Mouse (Mus musculus): ENCODE measurements around the gene Abr. TPM values are rescaled to one million over a fixed set of nuclear protein-coding genes. Genes with fewer than 3 reads are reported as not detected.

The Abr gene
- total and polyA plus RNA-seq, 2 experiments from 2014 or later, result 87.5 to 211 TPM

- Histone ChIP-seq H3K9ac (replicated peaks; ENCODE audit: low read length) (no peak overlapping the region), H3K27ac (no peak overlapping the region; the same call in 1 of the 2 replicates), H3K4me2 (ENCODE audit: low read depth, low read length) (no peak overlapping the region), H3K27me3 (ENCODE audit: insufficient read depth, low read length) (no peaks in the 10 kb centered on the region), H3K9me3 (ENCODE audit: low read length) (no peaks in the 10 kb centered on the region), H3K36me3 (ENCODE audit: insufficient read depth, low read length) (no peaks in the 10 kb centered on the region), H3K4me1 (ENCODE audit: insufficient read depth, low read length) (peaks cover 19% of the 10 kb centered on the region), H3K4me3 (ENCODE audit: low read length) (no peak overlapping the region)
- TF ChIP-seq CTCF (IDR thresholded peaks at IDR 0.05; ENCODE audit: low read depth), result no peak
- DNase-seq (ENCODE audit: low spot score) (no peak), ATAC-seq (no peak)
- 37% methylated on average over 4 of the region's 4 CpGs for WGBS
These were observed 59.9 kb downstream of the Abr start for GRCm38 (mm10) chr11:76562165-76562564.

- no peaks in the 10 kb centered on the region for H3K27me3 ChIP-seq (ENCODE audit: insufficient read depth, low read length)
- ATAC-seq (no peak), DNase-seq (ENCODE audit: low spot score) (peak; percentile 9)
- no peaks in the 10 kb centered on the region for H3K36me3 ChIP-seq (ENCODE audit: insufficient read depth, low read length)
- TF ChIP-seq CTCF (IDR thresholded peaks at IDR 0.05; ENCODE audit: low read depth), result no peak
- no peaks in the 10 kb centered on the region for H3K9me3 ChIP-seq (ENCODE audit: low read length)
- no peak overlapping the region for H3K4me3 ChIP-seq (ENCODE audit: low read length)
- no peak overlapping the region for H3K27ac ChIP-seq
- 47% methylated on average over 4 of the region's 4 CpGs for WGBS
- no peak overlapping the region for H3K4me2 ChIP-seq (ENCODE audit: low read depth, low read length)
- H3K9ac ChIP-seq (replicated peaks; ENCODE audit: low read length), result no peak overlapping the region
- H3K4me1 ChIP-seq (ENCODE audit: insufficient read depth, low read length), result peaks cover 10% of the 10 kb centered on the region
These were observed 64.3 kb downstream of the Abr start for GRCm38 (mm10) chr11:76557837-76558236.

- no peak for ATAC-seq
- no peak for DNase-seq (ENCODE audit: low spot score)
- H3K4me3 ChIP-seq (ENCODE audit: low read length), result no peak overlapping the region
- H3K27ac ChIP-seq, result no peak overlapping the region
- H3K9me3 ChIP-seq (ENCODE audit: low read length), result no peaks in the 10 kb centered on the region
- no peak overlapping the region for H3K4me2 ChIP-seq (ENCODE audit: low read depth, low read length)
- H3K27me3 ChIP-seq (ENCODE audit: insufficient read depth, low read length), result no peaks in the 10 kb centered on the region
- H3K36me3 ChIP-seq (ENCODE audit: insufficient read depth, low read length), result no peaks in the 10 kb centered on the region
- 74% methylated on average over 4 of the region's 4 CpGs for WGBS
- TF ChIP-seq CTCF (IDR thresholded peaks at IDR 0.05; ENCODE audit: low read depth), result no peak
- no peaks in the 10 kb centered on the region for H3K4me1 ChIP-seq (ENCODE audit: insufficient read depth, low read length)
- no peak overlapping the region for H3K9ac ChIP-seq (replicated peaks; ENCODE audit: low read length)
These were observed 73.9 kb downstream of the Abr start for GRCm38 (mm10) chr11:76548153-76548721.

- TF ChIP-seq CTCF (IDR thresholded peaks at IDR 0.05; ENCODE audit: low read depth), result no peak
- Histone ChIP-seq H3K4me1 (ENCODE audit: insufficient read depth, low read length) (no peaks in the 10 kb centered on the region), H3K4me3 (ENCODE audit: low read length) (no peak overlapping the region), H3K9ac (replicated peaks; ENCODE audit: low read length) (no peak overlapping the region), H3K36me3 (ENCODE audit: insufficient read depth, low read length) (no peaks in the 10 kb centered on the region), H3K4me2 (ENCODE audit: low read depth, low read length) (no peak overlapping the region), H3K9me3 (ENCODE audit: low read length) (no peaks in the 10 kb centered on the region), H3K27me3 (ENCODE audit: insufficient read depth, low read length) (no peaks in the 10 kb centered on the region), H3K27ac (no peak overlapping the region; the same call in 1 of the 2 replicates)
- WGBS, result 59% methylated on average over 5 of the region's 5 CpGs
- DNase-seq (ENCODE audit: low spot score) (no peak), ATAC-seq (no peak)
These were observed 74.7 kb downstream of the Abr start for GRCm38 (mm10) chr11:76547420-76547819.

GRCm38 (mm10) chr11:76546431-76546830 lies 75.7 kb downstream of the Abr start:
- no peak for TF ChIP-seq CTCF (IDR thresholded peaks at IDR 0.05; ENCODE audit: low read depth)
- no peaks in the 10 kb centered on the region for H3K9me3 ChIP-seq (ENCODE audit: low read length)
- 62% methylated on average over 4 of the region's 4 CpGs for WGBS
- no peaks in the 10 kb centered on the region for H3K4me1 ChIP-seq (ENCODE audit: insufficient read depth, low read length)
- H3K4me2 ChIP-seq (ENCODE audit: low read depth, low read length), result no peak overlapping the region
- no peaks in the 10 kb centered on the region for H3K27me3 ChIP-seq (ENCODE audit: insufficient read depth, low read length)
- no peak overlapping the region for H3K27ac ChIP-seq
- DNase-seq (ENCODE audit: low spot score) (no peak), ATAC-seq (no peak)
- no peak overlapping the region for H3K9ac ChIP-seq (replicated peaks; ENCODE audit: low read length)
- H3K36me3 ChIP-seq (ENCODE audit: insufficient read depth, low read length), result no peaks in the 10 kb centered on the region
- H3K4me3 ChIP-seq (ENCODE audit: low read length), result no peak overlapping the region

GRCm38 (mm10) chr11:76543300-76543699 lies 78.8 kb downstream of the Abr start:
- H3K9ac ChIP-seq (replicated peaks; ENCODE audit: low read length), result no peak overlapping the region
- H3K27ac ChIP-seq, result no peak overlapping the region
- no peak overlapping the region for H3K4me2 ChIP-seq (ENCODE audit: low read depth, low read length)
- H3K36me3 ChIP-seq (ENCODE audit: insufficient read depth, low read length), result no peaks in the 10 kb centered on the region
- WGBS, result 83% methylated on average over 5 of the region's 5 CpGs
- no peak for DNase-seq (ENCODE audit: low spot score)
- H3K4me1 ChIP-seq (ENCODE audit: insufficient read depth, low read length), result no peaks in the 10 kb centered on the region
- TF ChIP-seq CTCF (IDR thresholded peaks at IDR 0.05; ENCODE audit: low read depth), result no peak
- no peaks in the 10 kb centered on the region for H3K9me3 ChIP-seq (ENCODE audit: low read length)
- no peak for ATAC-seq
- no peaks in the 10 kb centered on the region for H3K27me3 ChIP-seq (ENCODE audit: insufficient read depth, low read length)
- no peak overlapping the region for H3K4me3 ChIP-seq (ENCODE audit: low read length)

- H3K4me2 ChIP-seq (ENCODE audit: low read depth, low read length), result no peak overlapping the region
- H3K27ac ChIP-seq, result no peak overlapping the region
- 45% methylated on average over 1 of the region's 1 CpGs for WGBS
- H3K36me3 ChIP-seq (ENCODE audit: insufficient read depth, low read length), result no peaks in the 10 kb centered on the region
- peak; percentile 72 for DNase-seq (ENCODE audit: low spot score)
- peak; percentile 80 for ATAC-seq
- no peaks in the 10 kb centered on the region for H3K27me3 ChIP-seq (ENCODE audit: insufficient read depth, low read length)
- H3K9ac ChIP-seq (replicated peaks; ENCODE audit: low read length), result no peak overlapping the region
- peak; percentile 81 for TF ChIP-seq CTCF (IDR thresholded peaks at IDR 0.05; ENCODE audit: low read depth)
- no peak overlapping the region for H3K4me3 ChIP-seq (ENCODE audit: low read length)
- no peaks in the 10 kb centered on the region for H3K9me3 ChIP-seq (ENCODE audit: low read length)
- no peaks in the 10 kb centered on the region for H3K4me1 ChIP-seq (ENCODE audit: insufficient read depth, low read length)
These were observed 81.1 kb downstream of the Abr start for GRCm38 (mm10) chr11:76540973-76541372.
